Mouse (Mus musculus) forebrain, embryonic 16.5 days (tissue): ENCODE data around the gene Daam1. TPM values are rescaled to one million over a fixed set of nuclear protein-coding genes. Genes with fewer than 3 reads are reported as not detected.

Source experiments
- ATAC-seq: fragments of 200-750 bp; cut with Nextera tagmentation; 2 replicates; pipeline ENCODE4 v1.8.0; 2017; ENCODE audit warnings: mild to moderate bottlenecking, moderate library complexity
- H3K27ac ChIP-seq: fragments of 300-500 bp; sonication (generic); 2 replicates; pipeline ENCODE4 v1.5.1; 2014; ENCODE audit warnings: low read length, control low read depth
- H3K27me3 ChIP-seq: fragments of 300-500 bp; sonication (generic); replicated peaks from 2 replicates; pipeline ENCODE4 v1.6.1; 2014; ENCODE audit warnings: low read length; ENCODE audit not compliant: control insufficient read depth, insufficient read depth
- H3K36me3 ChIP-seq: fragments of 300-500 bp; sonication (generic); 2 replicates; pipeline ENCODE4 v1.6.1; 2014; ENCODE audit not compliant: control insufficient read depth, insufficient read depth
- H3K4me1 ChIP-seq: fragments of 300-500 bp; sonication (generic); replicated peaks from 2 replicates; pipeline ENCODE4 v1.6.1; 2014; ENCODE audit warnings: low read length; ENCODE audit not compliant: control insufficient read depth, insufficient read depth
- H3K4me2 ChIP-seq: fragments of 300-500 bp; sonication (generic); 2 replicates; pipeline ENCODE4 v1.6.1; 2014; ENCODE audit warnings: mild to moderate bottlenecking, low read length, control low read depth
- H3K4me3 ChIP-seq: fragments of 300-500 bp; sonication (generic); replicated peaks from 2 replicates; pipeline ENCODE4 v1.5.1; 2014; ENCODE audit warnings: mild to moderate bottlenecking, low read length, control low read depth
- H3K9ac ChIP-seq: fragments of 300-500 bp; sonication (generic); replicated peaks from 2 replicates; pipeline ENCODE4 v1.6.1; 2014; ENCODE audit warnings: low read depth, low read length, control low read depth
- H3K9me3 ChIP-seq: fragments of 300-500 bp; sonication (generic); 2 replicates; pipeline ENCODE4 v1.6.1; 2016; ENCODE audit warnings: low read length; ENCODE audit not compliant: control insufficient read depth
- WGBS: fragments of 180-500 bp; shearing (Covaris S2); extraction: QIAGEN DNeasy Blood & Tissue Kit; methylation state at CpG from one replicate; pipeline ENCODE4 v1.1.7; 2014; 5-methylcytosine and 5-hydroxymethylcytosine counted together
- polyA plus RNA-seq: library from polyadenylated mRNA; unstranded; fragments of >200 nt; fragmentation: Nextera tagmentation; extraction: Ambion mirVana; gene quantifications from 2 replicates; pipeline ENCODE4 v1.2.1, GENCODE M21; 2015

Gene Daam1
- polyA plus RNA-seq, 1 experiment from 2014 or later = 29.7 TPM

GRCm38 (mm10) chr12:71796517-71796916 lies 34.4 kb upstream of the Daam1 start:
- H3K9ac ChIP-seq = no peak overlapping the region
- H3K4me2 ChIP-seq = peak overlapping the region; percentile 25
- peaks cover 6% of the 10 kb centered on the region for H3K4me1 ChIP-seq
- H3K9me3 ChIP-seq = no peaks in the 10 kb centered on the region
- H3K27ac ChIP-seq = no peak overlapping the region
- ATAC-seq = no peak
- no peaks in the 10 kb centered on the region for H3K27me3 ChIP-seq
- no peak overlapping the region for H3K4me3 ChIP-seq
- WGBS = 8% methylated on average over 7 of the region's 7 CpGs
- no peaks in the 10 kb centered on the region for H3K36me3 ChIP-seq

- Histone ChIP-seq H3K9ac (no peak overlapping the region), H3K36me3 (no peaks in the 10 kb centered on the region), H3K27me3 (no peaks in the 10 kb centered on the region), H3K4me3 (no peak overlapping the region), H3K9me3 (no peaks in the 10 kb centered on the region), H3K4me1 (no peaks in the 10 kb centered on the region), H3K4me2 (no peak overlapping the region), H3K27ac (no peak overlapping the region)
- WGBS = 85% methylated on average over 9 of the region's 9 CpGs
- ATAC-seq = no peak
These were observed 23.6 kb upstream of the Daam1 start for GRCm38 (mm10) chr12:71807306-71807705.

DNA sequence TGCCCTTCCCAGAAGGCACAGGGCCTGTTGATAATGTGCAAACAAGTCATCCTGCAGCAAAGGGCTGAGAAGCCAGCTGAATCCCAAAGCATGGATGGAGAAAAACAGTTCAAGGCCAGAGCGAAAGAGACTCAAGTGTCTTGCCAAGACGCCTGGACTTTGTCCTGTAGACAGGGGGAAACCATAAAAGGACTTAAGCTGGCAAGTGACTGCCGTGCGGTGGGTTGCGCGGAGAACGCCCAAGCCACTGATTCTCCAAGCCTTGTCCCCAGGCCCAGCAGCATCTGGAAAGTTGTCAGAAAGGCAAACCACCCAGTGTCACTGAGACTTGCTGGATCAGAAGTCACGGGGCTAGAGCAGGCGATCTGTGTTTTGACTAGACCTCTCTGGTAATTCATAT lies 22.2 kb upstream of the Daam1 start:
- Histone ChIP-seq H3K36me3 (no peaks in the 10 kb centered on the region), H3K4me2 (no peak overlapping the region), H3K4me3 (no peak overlapping the region), H3K9ac (no peak overlapping the region), H3K9me3 (no peaks in the 10 kb centered on the region), H3K27ac (no peak overlapping the region), H3K27me3 (no peaks in the 10 kb centered on the region), H3K4me1 (no peaks in the 10 kb centered on the region)
- ATAC-seq = no peak
- 94% methylated on average over 9 of the region's 9 CpGs for WGBS

- WGBS = 91% methylated on average over 3 of the region's 3 CpGs
- no peaks in the 10 kb centered on the region for H3K27me3 ChIP-seq
- no peak overlapping the region for H3K4me3 ChIP-seq
- no peak for ATAC-seq
- H3K36me3 ChIP-seq = no peaks in the 10 kb centered on the region
- H3K4me1 ChIP-seq = no peaks in the 10 kb centered on the region
- no peak overlapping the region for H3K27ac ChIP-seq
- H3K9me3 ChIP-seq = no peaks in the 10 kb centered on the region
- no peak overlapping the region for H3K4me2 ChIP-seq
- H3K9ac ChIP-seq = no peak overlapping the region
These were observed 21.3 kb upstream of the Daam1 start for GRCm38 (mm10) chr12:71809550-71809949.

DNA sequence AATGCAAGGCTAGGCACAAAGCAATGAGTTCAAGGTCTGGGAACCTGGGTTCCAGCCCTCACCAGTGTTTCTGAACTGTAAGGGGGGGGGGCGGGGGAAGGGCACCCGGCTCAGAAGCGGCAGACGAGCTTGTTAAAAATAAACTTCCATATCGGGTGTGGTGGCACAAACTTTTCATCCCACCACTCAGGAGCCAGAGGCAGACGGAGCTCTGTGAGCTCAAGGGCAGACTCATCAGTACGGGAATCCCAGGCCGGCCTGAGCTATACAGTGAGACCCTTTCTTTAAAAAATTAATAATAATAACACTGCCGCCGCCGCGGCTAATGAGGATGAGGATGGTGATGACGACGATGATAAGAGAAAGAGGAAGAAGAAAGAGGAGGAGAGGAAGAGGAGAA lies 18.3 kb upstream of the Daam1 start:
- no peak for ATAC-seq
- no peaks in the 10 kb centered on the region for H3K27me3 ChIP-seq
- H3K4me2 ChIP-seq = no peak overlapping the region
- H3K4me1 ChIP-seq = no peaks in the 10 kb centered on the region
- no peak overlapping the region for H3K4me3 ChIP-seq
- no peak overlapping the region for H3K27ac ChIP-seq
- WGBS = 96% methylated on average over 14 of the region's 14 CpGs
- no peaks in the 10 kb centered on the region for H3K9me3 ChIP-seq
- no peaks in the 10 kb centered on the region for H3K36me3 ChIP-seq
- H3K9ac ChIP-seq = no peak overlapping the region

GRCm38 (mm10) chr12:71813251-71813650 lies 17.6 kb upstream of the Daam1 start:
- H3K36me3 ChIP-seq = no peaks in the 10 kb centered on the region
- WGBS = 84% methylated on average over 9 of the region's 9 CpGs
- no peak overlapping the region for H3K4me2 ChIP-seq
- ATAC-seq = no peak
- H3K9ac ChIP-seq = no peak overlapping the region
- H3K27ac ChIP-seq = no peak overlapping the region
- no peak overlapping the region for H3K4me3 ChIP-seq
- no peaks in the 10 kb centered on the region for H3K27me3 ChIP-seq
- no peaks in the 10 kb centered on the region for H3K4me1 ChIP-seq
- no peaks in the 10 kb centered on the region for H3K9me3 ChIP-seq

GRCm38 (mm10) chr12:71813761-71814160 lies 17.1 kb upstream of the Daam1 start:
- Histone ChIP-seq H3K4me2 (no peak overlapping the region), H3K4me1 (no peaks in the 10 kb centered on the region), H3K27me3 (no peaks in the 10 kb centered on the region), H3K9ac (no peak overlapping the region), H3K27ac (no peak overlapping the region), H3K9me3 (no peaks in the 10 kb centered on the region), H3K36me3 (no peaks in the 10 kb centered on the region), H3K4me3 (no peak overlapping the region)
- ATAC-seq = no peak
- WGBS = 41% methylated on average over 7 of the region's 7 CpGs

- Histone ChIP-seq H3K36me3 (no peaks in the 10 kb centered on the region), H3K27me3 (no peaks in the 10 kb centered on the region), H3K4me2 (no peak overlapping the region), H3K9me3 (no peaks in the 10 kb centered on the region), H3K9ac (no peak overlapping the region), H3K4me3 (no peak overlapping the region), H3K4me1 (peaks cover 3% of the 10 kb centered on the region; the same call in 1 of the 2 replicates), H3K27ac (no peak overlapping the region)
- 74% methylated on average over 5 of the region's 5 CpGs for WGBS
- ATAC-seq = no peak
These were observed 10.8 kb upstream of the Daam1 start for GRCm38 (mm10) chr12:71820094-71820493.

- no peak overlapping the region for H3K4me3 ChIP-seq
- peaks cover 3% of the 10 kb centered on the region; the same call in 1 of the 2 replicates for H3K4me1 ChIP-seq
- no peaks in the 10 kb centered on the region for H3K36me3 ChIP-seq
- H3K9ac ChIP-seq = no peak overlapping the region
- no peak overlapping the region for H3K4me2 ChIP-seq
- 92% methylated on average over 5 of the region's 5 CpGs for WGBS
- no peaks in the 10 kb centered on the region for H3K9me3 ChIP-seq
- no peak for ATAC-seq
- H3K27ac ChIP-seq = no peak overlapping the region
- no peaks in the 10 kb centered on the region for H3K27me3 ChIP-seq
These were observed 9.6 kb upstream of the Daam1 start for GRCm38 (mm10) chr12:71821272-71821671.

DNA sequence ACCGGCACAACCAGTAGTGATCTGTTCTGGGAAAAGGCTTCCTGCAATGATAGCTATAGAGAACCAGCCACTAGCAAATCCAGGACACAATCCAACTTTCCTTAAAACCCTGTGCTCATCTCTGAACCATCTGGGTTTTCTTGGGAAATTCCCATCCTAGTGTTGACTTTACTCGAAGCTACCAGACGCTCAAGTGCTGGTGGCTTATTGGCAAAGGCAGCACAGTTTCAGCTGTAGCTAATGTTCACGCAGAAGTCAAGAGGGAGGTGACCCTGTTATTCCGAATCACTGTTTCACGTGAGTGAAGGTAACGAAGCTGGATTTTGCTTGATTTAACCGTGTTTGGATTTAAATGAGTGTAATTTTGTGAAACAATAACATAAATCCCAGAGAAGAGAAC lies 9.1 kb upstream of the Daam1 start:
- ATAC-seq = no peak
- H3K4me1 ChIP-seq = peaks cover 3% of the 10 kb centered on the region; the same call in 1 of the 2 replicates
- H3K4me3 ChIP-seq = no peak overlapping the region
- no peak overlapping the region for H3K27ac ChIP-seq
- H3K27me3 ChIP-seq = no peaks in the 10 kb centered on the region
- no peak overlapping the region for H3K9ac ChIP-seq
- no peaks in the 10 kb centered on the region for H3K9me3 ChIP-seq
- no peak overlapping the region for H3K4me2 ChIP-seq
- no peaks in the 10 kb centered on the region for H3K36me3 ChIP-seq
- WGBS = 81% methylated on average over 8 of the region's 8 CpGs
